Mouse (Mus musculus): ENCODE results near the gene Crlf1. TPM values are rescaled to one million over a fixed set of nuclear protein-coding genes. Genes with fewer than 3 reads are reported as not detected.

Gene Crlf1
- polyA plus RNA-seq, 1 experiment: 3.4 TPM

DNA sequence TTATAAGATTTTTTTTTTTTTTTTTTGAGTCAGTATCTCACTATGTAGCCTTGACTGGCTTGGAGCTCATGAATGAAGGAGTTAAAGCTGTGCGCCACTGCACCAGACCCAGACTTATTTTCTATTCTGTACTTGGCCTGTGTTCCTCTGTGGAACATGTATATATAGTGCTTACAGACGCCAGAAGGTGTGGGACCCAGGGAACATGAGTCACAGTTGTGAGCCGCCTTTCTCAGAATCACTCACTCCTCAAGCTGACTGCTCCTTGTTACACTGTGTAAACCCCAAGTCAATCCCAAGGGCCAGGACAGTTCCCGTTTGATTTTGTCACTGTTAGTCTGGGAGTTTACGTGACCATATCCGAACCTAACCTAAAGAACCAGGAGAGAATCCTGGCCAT is 26.1 kb downstream of the Crlf1 start:
- no peak for TF ChIP-seq CTCF (IDR thresholded peaks at IDR 0.05; ENCODE audit: extremely low read depth, insufficient read depth, insufficient read length, insufficient replicate concordance)
- no peak for TF ChIP-seq POLR2A (IDR thresholded peaks at IDR 0.05; ENCODE audit: low read depth, low read length)
- Histone ChIP-seq H3K27ac (ENCODE audit: insufficient read depth, low read length) (no peak overlapping the region), H3K36me3 (ENCODE audit: control insufficient read depth, insufficient read depth, low read length) (peaks cover 13% of the 10 kb centered on the region), H3K27me3 (ENCODE audit: control insufficient read depth, insufficient read depth, low read length) (no peaks in the 10 kb centered on the region), H3K4me3 (ENCODE audit: extremely low read depth, insufficient read depth, insufficient read length) (no peak overlapping the region), H3K4me1 (ENCODE audit: control insufficient read depth, insufficient read depth, insufficient read length) (no peaks in the 10 kb centered on the region)
- WGBS: 91% methylated on average over 6 of the region's 6 CpGs
- no peak for DNase-seq (ENCODE audit: low read depth in 1 of 2, low spot score in 2 of 2)

DNA sequence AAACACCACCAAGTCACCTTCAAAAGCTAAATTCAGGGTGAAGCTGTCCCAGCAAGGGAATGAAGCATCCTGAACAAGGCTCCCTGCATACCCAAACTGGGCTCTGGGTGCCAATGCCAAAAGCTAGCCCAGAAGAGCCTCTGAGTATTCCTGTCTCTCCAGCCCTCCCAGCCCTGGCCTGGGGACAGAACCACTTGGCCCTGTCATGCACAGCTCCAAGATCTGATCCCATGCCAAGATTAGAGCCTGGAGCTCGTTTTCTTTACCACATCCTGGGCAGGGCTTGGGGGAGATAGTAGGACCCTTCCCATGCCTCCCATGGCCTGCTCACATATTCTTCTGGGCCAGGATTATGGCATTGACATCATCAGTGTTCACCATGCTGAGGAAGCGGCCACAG is 26.6 kb downstream of the Crlf1 start:
- 60% methylated on average over 2 of the region's 2 CpGs for WGBS
- Histone ChIP-seq H3K4me1 (ENCODE audit: control insufficient read depth, insufficient read depth, insufficient read length) (no peaks in the 10 kb centered on the region), H3K27me3 (ENCODE audit: control insufficient read depth, insufficient read depth, low read length) (no peaks in the 10 kb centered on the region), H3K27ac (ENCODE audit: insufficient read depth, low read length) (no peak overlapping the region), H3K36me3 (ENCODE audit: control insufficient read depth, insufficient read depth, low read length) (peaks cover 13% of the 10 kb centered on the region), H3K4me3 (ENCODE audit: extremely low read depth, insufficient read depth, insufficient read length) (no peak overlapping the region)
- TF ChIP-seq CTCF (IDR thresholded peaks at IDR 0.05; ENCODE audit: extremely low read depth, insufficient read depth, insufficient read length, insufficient replicate concordance) (no peak), POLR2A (IDR thresholded peaks at IDR 0.05; ENCODE audit: low read depth, low read length) (no peak)
- DNase-seq (ENCODE audit: low read depth in 1 of 2, low spot score in 2 of 2): no peak

DNA sequence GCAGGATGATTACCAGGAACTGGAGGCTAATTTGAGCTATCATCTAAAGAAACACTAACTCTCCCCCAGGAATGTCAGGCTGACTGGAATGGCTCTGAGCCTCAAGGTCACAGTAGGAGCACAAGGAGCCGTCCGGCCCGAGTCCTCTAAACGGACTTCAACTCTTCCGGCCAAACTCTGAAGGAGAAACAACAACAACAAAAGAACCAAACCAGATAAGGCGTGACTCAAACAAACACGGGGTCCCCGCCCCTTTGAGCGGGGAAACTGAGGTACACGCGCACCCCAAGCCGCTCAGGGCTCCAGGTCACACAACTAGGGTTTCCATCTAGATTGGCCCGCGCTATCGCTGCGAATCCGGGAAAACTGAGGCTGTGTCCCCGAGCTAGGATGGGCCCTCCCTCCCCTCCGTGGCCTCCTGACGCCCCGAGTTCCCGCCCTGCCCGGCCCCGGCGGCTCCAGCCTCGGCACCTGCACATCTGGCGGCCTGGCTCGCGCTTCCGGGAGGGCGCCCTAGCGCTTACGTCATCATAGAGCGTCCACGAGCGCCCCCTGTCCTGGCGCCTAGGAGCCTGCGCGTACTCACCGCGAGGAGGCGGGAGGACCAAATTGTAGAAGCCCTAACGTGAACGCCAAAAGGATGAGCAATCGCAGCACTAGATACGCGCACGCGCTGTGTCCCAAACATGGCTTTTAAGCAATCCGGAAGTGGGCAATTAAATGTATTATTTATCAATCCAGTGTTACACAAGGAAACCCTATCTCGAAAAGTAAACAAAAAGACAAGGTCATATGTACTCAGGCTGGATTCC is 29.8 kb downstream of the Crlf1 start:
- no peaks in the 10 kb centered on the region for H3K4me1 ChIP-seq (ENCODE audit: control insufficient read depth, insufficient read depth, insufficient read length)
- DNase-seq (ENCODE audit: low read depth in 1 of 2, low spot score in 2 of 2): peak; percentile 94 to 96
- H3K27me3 ChIP-seq (ENCODE audit: control insufficient read depth, insufficient read depth, low read length): no peaks in the 10 kb centered on the region
- H3K27ac ChIP-seq (ENCODE audit: insufficient read depth, low read length): peak overlapping the region; percentile 60
- TF ChIP-seq POLR2A (IDR thresholded peaks at IDR 0.05; ENCODE audit: low read depth, low read length) (peak; percentile 67), CTCF (IDR thresholded peaks at IDR 0.05; ENCODE audit: extremely low read depth, insufficient read depth, insufficient read length, insufficient replicate concordance) (peak; percentile 36; the same call in 1 of the 2 replicates)
- H3K36me3 ChIP-seq (ENCODE audit: control insufficient read depth, insufficient read depth, low read length): peaks cover 8% of the 10 kb centered on the region; the same call in 1 of the 2 replicates
- under 1% methylated on average over 51 of the region's 51 CpGs for WGBS
- H3K4me3 ChIP-seq (ENCODE audit: extremely low read depth, insufficient read depth, insufficient read length): peak overlapping the region; percentile 85

DNA sequence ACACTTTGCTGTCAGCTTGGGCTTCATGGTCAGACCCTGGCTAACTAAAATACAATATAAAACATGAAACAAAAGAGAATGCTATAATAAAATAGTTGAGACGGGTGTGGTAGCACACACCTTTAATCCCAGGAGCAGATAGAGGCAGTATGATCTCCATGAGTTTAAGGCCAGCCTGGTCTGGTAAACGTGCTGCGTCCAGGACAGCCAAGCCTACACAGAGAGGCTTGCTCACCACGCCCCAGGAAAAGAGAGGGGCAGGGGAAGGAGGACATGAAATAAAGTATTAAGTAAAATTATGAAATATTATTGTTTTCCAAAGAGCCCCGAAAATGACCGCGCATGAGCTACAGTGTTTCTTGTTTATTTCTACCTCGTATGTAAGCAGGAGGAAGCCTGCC is 34.2 kb downstream of the Crlf1 start:
- 3% methylated on average over 8 of the region's 8 CpGs for WGBS
- Histone ChIP-seq H3K4me1 (ENCODE audit: control insufficient read depth, insufficient read depth, insufficient read length) (peaks cover 6% of the 10 kb centered on the region; the same call in 1 of the 2 replicates), H3K27me3 (ENCODE audit: control insufficient read depth, insufficient read depth, low read length) (no peaks in the 10 kb centered on the region)

DNA sequence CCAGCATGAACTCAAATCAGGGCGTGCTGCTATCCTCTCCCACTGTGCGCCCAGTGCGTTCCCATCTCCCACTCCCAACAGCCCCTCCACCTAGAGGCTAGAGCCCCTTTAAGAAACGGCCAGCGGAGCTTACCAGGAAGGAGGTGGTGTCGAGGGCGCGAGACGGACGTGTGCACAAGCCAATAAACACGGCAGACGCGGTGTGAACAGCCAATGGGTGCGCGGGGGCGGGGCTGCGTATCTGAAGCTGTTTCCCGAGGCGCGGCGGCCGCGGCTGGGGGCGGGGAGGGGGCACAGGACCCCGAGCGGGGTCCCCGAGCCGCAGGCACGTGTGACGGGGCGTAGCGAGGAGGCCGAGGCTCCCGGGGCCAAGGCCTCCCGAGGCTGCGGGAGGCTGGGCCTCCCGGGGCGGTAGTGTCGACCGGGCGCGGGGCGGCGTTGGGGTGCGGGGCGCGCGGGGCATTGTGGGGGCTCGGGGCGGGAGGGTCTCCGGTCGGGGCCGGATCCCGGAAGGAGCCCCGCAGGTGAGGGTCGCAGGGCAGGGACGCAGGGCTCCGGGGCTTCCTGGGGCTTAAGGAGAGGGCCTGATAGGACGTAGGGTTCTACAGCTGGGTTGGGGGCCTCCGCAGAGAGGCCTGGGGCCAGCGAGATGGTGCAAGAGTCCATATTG is 34.7 kb downstream of the Crlf1 start, which contains the start of the genes Fkbp8 and Kxd1:
TSS of gene Fkbp8 (plus strand) at position 213 of the 670 bp plus-strand sequence.
TSS of gene Kxd1 (minus strand) at position 445 of the 670 bp plus-strand sequence.
- Histone ChIP-seq H3K4me1 (ENCODE audit: control insufficient read depth, insufficient read depth, insufficient read length) (peaks cover 6% of the 10 kb centered on the region; the same call in 1 of the 2 replicates), H3K36me3 (ENCODE audit: control insufficient read depth, insufficient read depth, low read length) (peaks cover 19% of the 10 kb centered on the region), H3K27me3 (ENCODE audit: control insufficient read depth, insufficient read depth, low read length) (no peaks in the 10 kb centered on the region), H3K27ac (ENCODE audit: insufficient read depth, low read length) (peak within 1 kb of the TSS; percentile 83), H3K4me3 (ENCODE audit: extremely low read depth, insufficient read depth, insufficient read length) (peak within 1 kb of the TSS; percentile 89)
- DNase-seq (ENCODE audit: low read depth in 1 of 2, low spot score in 2 of 2): peak; percentile 86 to 95
- no peak for TF ChIP-seq CTCF (IDR thresholded peaks at IDR 0.05; ENCODE audit: extremely low read depth, insufficient read depth, insufficient read length, insufficient replicate concordance)
- peak; percentile 19 for TF ChIP-seq POLR2A (IDR thresholded peaks at IDR 0.05; ENCODE audit: low read depth, low read length)
- under 1% methylated on average over 54 of the region's 61 CpGs for WGBS

More for the DNA sequence above, 34.2 kb downstream of the Crlf1 start:
- no peak for DNase-seq (ENCODE audit: low read depth in 1 of 2, low spot score in 2 of 2)
- H3K36me3 ChIP-seq (ENCODE audit: control insufficient read depth, insufficient read depth, low read length): peaks cover 15% of the 10 kb centered on the region
- peak overlapping the region; percentile 59 for H3K27ac ChIP-seq (ENCODE audit: insufficient read depth, low read length)
- peak overlapping the region; percentile 89 for H3K4me3 ChIP-seq (ENCODE audit: extremely low read depth, insufficient read depth, insufficient read length)
- TF ChIP-seq POLR2A (IDR thresholded peaks at IDR 0.05; ENCODE audit: low read depth, low read length) (no peak), CTCF (IDR thresholded peaks at IDR 0.05; ENCODE audit: extremely low read depth, insufficient read depth, insufficient read length, insufficient replicate concordance) (no peak)

DNA sequence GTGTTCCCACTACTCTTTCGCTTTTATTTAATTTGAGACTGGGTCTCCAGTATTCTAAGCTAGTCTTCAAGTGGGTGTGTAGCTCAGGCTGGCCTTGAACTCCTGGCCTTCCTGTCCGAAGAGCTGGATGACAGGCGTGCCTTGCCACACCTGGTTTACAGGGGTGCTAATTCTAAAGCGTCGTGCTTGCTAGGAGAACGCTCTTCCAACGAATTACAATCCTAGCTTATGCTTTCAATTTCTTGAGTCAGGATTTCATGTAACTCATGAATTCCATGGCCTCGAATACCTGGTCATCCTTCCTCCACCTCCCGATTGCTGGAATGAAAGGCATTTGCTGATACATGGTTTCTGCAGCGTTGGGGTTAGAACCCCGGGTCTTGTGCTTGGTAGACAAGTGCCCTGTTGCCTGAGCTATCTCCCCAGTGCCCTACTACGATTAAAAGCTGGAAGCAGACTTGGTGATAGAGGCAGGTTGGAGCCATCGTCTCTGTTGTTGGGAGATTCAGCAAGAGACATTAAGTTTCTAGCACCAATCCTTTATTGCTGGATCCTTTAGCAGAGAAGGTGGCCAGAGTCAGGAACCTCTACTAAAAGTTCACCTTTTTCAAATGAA is 35.3 kb downstream of the Crlf1 start:
- Histone ChIP-seq H3K4me3 (ENCODE audit: extremely low read depth, insufficient read depth, insufficient read length) (peak overlapping the region; percentile 89), H3K36me3 (ENCODE audit: control insufficient read depth, insufficient read depth, low read length) (peaks cover 22% of the 10 kb centered on the region), H3K4me1 (ENCODE audit: control insufficient read depth, insufficient read depth, insufficient read length) (peaks cover 6% of the 10 kb centered on the region; the same call in 1 of the 2 replicates), H3K27ac (ENCODE audit: insufficient read depth, low read length) (peak overlapping the region; percentile 73), H3K27me3 (ENCODE audit: control insufficient read depth, insufficient read depth, low read length) (no peaks in the 10 kb centered on the region)
- TF ChIP-seq CTCF (IDR thresholded peaks at IDR 0.05; ENCODE audit: extremely low read depth, insufficient read depth, insufficient read length, insufficient replicate concordance) (no peak), POLR2A (IDR thresholded peaks at IDR 0.05; ENCODE audit: low read depth, low read length) (no peak)
- WGBS: 15% methylated on average over 13 of the region's 13 CpGs
- no peak for DNase-seq (ENCODE audit: low read depth in 1 of 2, low spot score in 2 of 2)

Measured in spleen, adult 2 months (tissue).